Mouse (Mus musculus) cerebellum, adult 9-11 months (tissue): ENCODE results near the gene Clspn.

Experiments used
- DNase-seq: peaks from one replicate; pipeline ENCODE4 v3.0.0; 2022

The Clspn gene

GRCm38 (mm10) chr4:126641901-126642300 is 85.2 kb downstream of the Clspn start:
- no peak for DNase-seq
